Mouse (Mus musculus) midbrain, postnatal 0 days (tissue): ENCODE results near the gene Gpsm3. TPM values are rescaled to one million over a fixed set of nuclear protein-coding genes. Genes with fewer than 3 reads are reported as not detected.

Experiments
- ATAC-seq: fragments of 200-750 bp; cut with Nextera tagmentation; 2 replicates; pipeline ENCODE4 v1.8.0; 2017; ENCODE audit warnings: moderate number of reproducible peaks, mild to moderate bottlenecking, moderate TSS enrichment, moderate library complexity; ENCODE audit not compliant: low FRiP score
- DNase-seq: peaks from one replicate; pipeline ENCODE4 v3.0.0-alpha.2; 2015; ENCODE audit warnings: low spot score
- H3K27ac ChIP-seq: fragments of 300-500 bp; sonication (generic); 2 replicates; pipeline ENCODE4 v1.5.1; 2014; ENCODE audit warnings: low read depth, mild to moderate bottlenecking, low read length, mixed read lengths
- H3K27me3 ChIP-seq: fragments of 300-500 bp; sonication (generic); 2 replicates; pipeline ENCODE4 v1.6.1; 2014; ENCODE audit warnings: low read length, control low read depth, mixed read lengths; ENCODE audit not compliant: insufficient read depth
- H3K36me3 ChIP-seq: fragments of 300-500 bp; sonication (generic); 2 replicates; pipeline ENCODE4 v1.6.1; 2014; ENCODE audit warnings: low read length, control low read depth, mixed read lengths; ENCODE audit not compliant: insufficient read depth
- H3K4me1 ChIP-seq: fragments of 300-500 bp; sonication (generic); 2 replicates; pipeline ENCODE4 v1.6.1; 2014; ENCODE audit warnings: mild to moderate bottlenecking, control low read depth, antibody characterized with exemption, low read length, mixed read lengths; ENCODE audit not compliant: insufficient read depth
- H3K4me2 ChIP-seq: fragments of 300-500 bp; sonication (generic); 2 replicates; pipeline ENCODE4 v1.6.1; 2014; ENCODE audit warnings: low read depth, mild to moderate bottlenecking, low read length, mixed read lengths; ENCODE audit not compliant: poor library complexity, severe bottlenecking
- H3K4me3 ChIP-seq: fragments of 300-500 bp; sonication (generic); 2 replicates; pipeline ENCODE4 v1.5.1; 2014; ENCODE audit warnings: low read depth, mild to moderate bottlenecking, low read length, moderate library complexity
- H3K9ac ChIP-seq: fragments of 300-500 bp; sonication (generic); replicated peaks from 2 replicates; pipeline ENCODE4 v1.6.1; 2014; ENCODE audit warnings: mild to moderate bottlenecking, low read length, moderate library complexity, mixed read lengths; ENCODE audit not compliant: poor library complexity, severe bottlenecking
- H3K9me3 ChIP-seq: fragments of 300-500 bp; sonication (generic); 2 replicates; pipeline ENCODE4 v1.6.1; 2016; ENCODE audit warnings: low read length, control low read depth
- CTCF ChIP-seq: IDR thresholded peaks from 2 replicates; pipeline ENCODE4 v1.5.1; 2016; ENCODE audit warnings: antibody characterized with exemption, mild to moderate bottlenecking
- WGBS: fragments of 180-500 bp; shearing (Covaris S2); extraction: QIAGEN DNeasy Blood & Tissue Kit; methylation state at CpG from one replicate; pipeline ENCODE4 v1.1.7; 2014; 5-methylcytosine and 5-hydroxymethylcytosine counted together
- polyA plus RNA-seq: library from polyadenylated mRNA; unstranded; fragments of >200 nt; fragmentation: Nextera tagmentation; extraction: Ambion mirVana; gene quantifications from 2 replicates; pipeline ENCODE4 v1.2.1, GENCODE M21; 2015
- total RNA-seq: library from RNA; depleted of rRNA; stranded (reverse); fragments of >200 nt; gene quantifications from 2 replicates; pipeline ENCODE4 v1.2.3, GENCODE M21; 2014

Gpsm3 gene
- total and polyA plus RNA-seq, 2 experiments from 2014 or later = 1.2 to 5.5 TPM

DNA sequence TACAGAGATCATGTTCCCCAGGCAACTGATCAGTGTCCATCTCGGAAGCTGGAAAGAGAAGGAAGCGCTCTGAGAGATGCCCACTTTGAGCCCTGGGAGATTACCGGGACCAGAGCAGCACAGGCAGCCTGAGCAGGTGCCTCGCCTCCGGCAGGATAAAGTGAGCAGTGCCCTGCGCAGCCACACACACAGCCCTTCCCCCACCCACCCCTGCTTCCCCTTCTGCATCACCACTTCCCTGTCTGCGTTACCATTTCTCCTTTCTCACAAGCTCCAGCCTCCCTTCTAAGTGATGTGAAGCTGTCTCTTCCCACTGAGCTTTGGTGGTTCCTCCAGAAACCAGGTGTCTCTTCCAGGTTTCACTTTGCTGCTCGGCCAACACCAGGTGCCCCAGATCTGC lies 28.4 kb upstream of the Gpsm3 start:
- no peak overlapping the region for H3K4me2 ChIP-seq
- ATAC-seq (no peak), DNase-seq (no peak)
- H3K36me3 ChIP-seq = no peaks in the 10 kb centered on the region
- 41% methylated on average over 8 of the region's 8 CpGs for WGBS
- H3K27ac ChIP-seq = no peak overlapping the region
- no peaks in the 10 kb centered on the region for H3K27me3 ChIP-seq
- H3K9me3 ChIP-seq = no peaks in the 10 kb centered on the region
- no peak for TF ChIP-seq CTCF
- H3K4me3 ChIP-seq = no peak overlapping the region
- no peaks in the 10 kb centered on the region for H3K4me1 ChIP-seq
- H3K9ac ChIP-seq = 0 out of 2 replicates have a peak overlapping the region, but pooled peaks have one; percentile 8

DNA sequence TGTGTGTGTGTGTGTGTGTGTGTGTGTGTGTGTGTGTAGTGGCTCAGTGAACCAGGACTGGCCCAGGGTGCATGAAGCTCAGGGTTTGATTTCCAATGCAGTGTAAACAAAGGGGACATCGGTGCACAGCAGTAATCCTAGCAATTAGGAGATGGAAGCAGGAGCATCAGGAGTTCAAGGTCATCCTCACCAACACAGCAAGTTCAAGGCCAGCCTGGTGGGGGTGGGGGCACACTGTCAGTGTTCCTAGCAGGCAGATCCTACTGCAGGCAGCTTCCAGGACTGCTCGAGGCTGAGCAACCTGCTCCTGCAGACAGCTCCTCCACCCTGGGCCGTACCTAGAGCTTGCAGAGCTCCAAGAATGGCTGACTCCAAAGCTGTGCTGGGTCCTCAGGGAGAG lies 27.0 kb upstream of the Gpsm3 start:
- H3K27me3 ChIP-seq = no peaks in the 10 kb centered on the region

DNA sequence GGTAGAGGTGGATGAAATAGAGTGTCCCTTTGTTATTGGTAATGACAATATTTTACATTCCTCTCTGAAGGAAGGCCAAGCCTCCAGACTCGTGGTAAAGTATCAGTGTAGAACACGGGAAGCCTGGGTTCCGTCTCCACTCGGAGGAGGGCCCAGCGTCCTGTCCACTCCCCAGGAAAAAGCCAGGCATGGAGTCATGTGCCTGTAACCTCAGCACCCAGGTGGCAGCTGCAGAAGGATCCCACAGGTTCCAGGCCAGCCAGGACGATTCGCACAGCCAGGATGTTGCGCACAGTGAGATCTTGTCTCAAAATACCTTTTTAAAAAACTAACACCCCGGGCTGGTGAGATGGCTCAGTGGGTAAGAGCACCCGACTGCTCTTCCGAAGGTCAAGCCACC lies 26.3 kb upstream of the Gpsm3 start:
- Histone ChIP-seq H3K9ac (no peak overlapping the region), H3K27ac (no peak overlapping the region), H3K4me3 (no peak overlapping the region), H3K4me1 (no peaks in the 10 kb centered on the region), H3K27me3 (no peaks in the 10 kb centered on the region), H3K4me2 (no peak overlapping the region), H3K9me3 (no peaks in the 10 kb centered on the region), H3K36me3 (no peaks in the 10 kb centered on the region)
- ATAC-seq = no peak
- no peak for TF ChIP-seq CTCF
- DNase-seq = no peak
- 82% methylated on average over 11 of the region's 11 CpGs for WGBS

More for the DNA sequence above, 27.0 kb upstream of the Gpsm3 start:
- H3K36me3 ChIP-seq = no peaks in the 10 kb centered on the region
- H3K4me3 ChIP-seq = no peak overlapping the region
- TF ChIP-seq CTCF = no peak
- ATAC-seq = no peak
- 82% methylated on average over 3 of the region's 3 CpGs for WGBS
- no peak overlapping the region for H3K27ac ChIP-seq
- no peak overlapping the region for H3K4me2 ChIP-seq
- H3K4me1 ChIP-seq = no peaks in the 10 kb centered on the region
- no peak for DNase-seq
- no peak overlapping the region for H3K9ac ChIP-seq
- no peaks in the 10 kb centered on the region for H3K9me3 ChIP-seq

DNA sequence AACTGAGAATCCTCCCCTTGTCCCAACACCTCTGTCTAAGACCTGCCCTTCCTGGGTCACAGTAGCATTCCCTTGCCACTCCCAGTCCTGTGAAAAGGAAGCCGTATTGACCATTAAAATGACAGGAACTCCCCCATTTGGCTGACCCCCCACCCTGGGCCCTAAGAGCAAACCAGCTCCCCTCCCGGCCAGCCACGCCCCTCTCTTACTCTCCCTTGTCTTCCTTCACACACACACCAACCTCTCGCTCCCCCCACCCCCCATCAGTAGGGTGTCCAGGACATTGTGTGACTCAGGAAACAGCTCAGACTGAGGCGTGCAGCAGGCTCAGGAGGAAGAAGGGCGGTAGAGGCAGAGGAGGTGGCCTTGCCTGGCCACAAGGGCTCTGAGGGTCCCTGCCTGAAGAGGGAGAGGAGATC lies 25.6 kb upstream of the Gpsm3 start, which contains the start of gene Notch4:
Gene Notch4, plus strand, starts transcription at position 266 of the 419 bp plus-strand sequence.
- Histone ChIP-seq H3K36me3 (no peaks in the 10 kb centered on the region), H3K4me3 (no peak within 1 kb of the TSS), H3K27ac (peak within 1 kb of the TSS; percentile 51; the same call in 1 of the 2 replicates), H3K9ac (no peak within 1 kb of the TSS), H3K4me1 (no peaks in the 10 kb centered on the region), H3K9me3 (no peaks in the 10 kb centered on the region), H3K4me2 (peak within 1 kb of the TSS; percentile 22; the same call in 1 of the 2 replicates), H3K27me3 (no peaks in the 10 kb centered on the region)
- WGBS = 23% methylated on average over 6 of the region's 6 CpGs
- TF ChIP-seq CTCF = no peak
- ATAC-seq (no peak), DNase-seq (no peak)

DNA sequence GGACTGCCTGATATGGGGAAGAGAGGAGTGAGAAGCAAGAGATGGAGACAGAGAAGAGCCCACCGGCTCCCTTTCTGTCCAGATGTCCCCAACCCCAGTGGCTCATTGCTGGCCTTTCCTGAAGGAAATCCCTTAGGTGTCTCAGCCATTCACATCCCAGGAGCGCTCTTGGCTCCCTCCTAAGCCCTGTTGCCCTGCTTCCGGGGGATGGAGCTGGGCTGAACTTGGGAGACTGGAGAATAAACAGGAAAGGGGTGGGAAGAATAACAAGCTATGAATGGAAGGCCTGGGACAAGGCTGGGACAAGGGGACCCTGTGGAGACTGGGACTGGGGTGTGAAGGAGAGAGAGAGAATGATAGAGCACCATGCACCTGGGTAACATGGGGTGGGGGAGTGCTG lies 24.8 kb upstream of the Gpsm3 start:
- Histone ChIP-seq H3K27ac (peak overlapping the region; percentile 51; the same call in 1 of the 2 replicates), H3K27me3 (no peaks in the 10 kb centered on the region), H3K4me1 (no peaks in the 10 kb centered on the region), H3K36me3 (no peaks in the 10 kb centered on the region), H3K4me3 (no peak overlapping the region), H3K4me2 (peak overlapping the region; percentile 22; the same call in 1 of the 2 replicates), H3K9ac (no peak overlapping the region), H3K9me3 (no peaks in the 10 kb centered on the region)
- DNase-seq (no peak), ATAC-seq (no peak)
- WGBS = 56% methylated on average over 3 of the region's 3 CpGs
- no peak for TF ChIP-seq CTCF

DNA sequence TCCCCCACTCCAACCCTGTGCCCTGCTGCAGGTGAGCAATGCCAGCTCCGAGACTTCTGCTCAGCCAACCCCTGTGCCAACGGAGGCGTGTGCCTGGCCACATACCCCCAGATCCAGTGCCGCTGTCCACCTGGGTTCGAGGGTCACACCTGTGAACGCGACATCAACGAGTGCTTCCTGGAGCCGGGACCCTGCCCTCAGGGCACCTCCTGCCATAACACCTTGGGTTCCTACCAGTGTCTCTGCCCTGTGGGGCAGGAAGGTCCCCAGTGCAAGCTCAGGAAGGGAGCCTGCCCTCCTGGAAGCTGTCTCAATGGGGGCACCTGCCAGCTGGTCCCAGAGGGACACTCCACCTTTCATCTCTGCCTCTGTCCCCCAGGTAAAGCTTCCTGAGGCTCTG lies 22.3 kb upstream of the Gpsm3 start:
- ATAC-seq (no peak), DNase-seq (no peak)
- H3K36me3 ChIP-seq = no peaks in the 10 kb centered on the region
- no peak overlapping the region for H3K27ac ChIP-seq
- no peaks in the 10 kb centered on the region for H3K27me3 ChIP-seq
- H3K4me2 ChIP-seq = no peak overlapping the region
- TF ChIP-seq CTCF = no peak
- no peaks in the 10 kb centered on the region for H3K9me3 ChIP-seq
- H3K4me3 ChIP-seq = no peak overlapping the region
- no peak overlapping the region for H3K9ac ChIP-seq
- WGBS = 67% methylated on average over 9 of the region's 9 CpGs
- no peaks in the 10 kb centered on the region for H3K4me1 ChIP-seq
